Mouse (Mus musculus): Measurements from ENCODE around the gene Mlh3. TPM values are rescaled to one million over a fixed set of nuclear protein-coding genes. Genes with fewer than 3 reads are reported as not detected.
"Not testable (repeated sequence)": the region's sequence is repeated elsewhere in the genome, so short reads cannot be mapped to it uniquely, and the experiment has no call there.

Gene Mlh3
- total RNA-seq, 2 experiments from 2014 or later = 3.7 to 6.6 TPM

GRCm38 (mm10) chr12:85281756-85282155 lies 11.4 kb upstream of the Mlh3 start:
- ATAC-seq (ENCODE audit: poor library complexity, severe bottlenecking) = not testable (repeated sequence)

GRCm38 (mm10) chr12:85280845-85281651 lies 10.6 kb upstream of the Mlh3 start:
- ATAC-seq (ENCODE audit: poor library complexity, severe bottlenecking) = no peak

- ATAC-seq (ENCODE audit: poor library complexity, severe bottlenecking) = peak; percentile 98
These were observed 9.9 kb upstream of the Mlh3 start for GRCm38 (mm10) chr12:85280105-85280844.

- ATAC-seq (ENCODE audit: poor library complexity, severe bottlenecking) = peak; percentile 11
These were observed 9.1 kb upstream of the Mlh3 start for GRCm38 (mm10) chr12:85279396-85280080.

- no peak for ATAC-seq (ENCODE audit: poor library complexity, severe bottlenecking)
These were observed 8.5 kb upstream of the Mlh3 start for GRCm38 (mm10) chr12:85278919-85279318.

- no peak for ATAC-seq (ENCODE audit: poor library complexity, severe bottlenecking)
These were observed 5.9 kb upstream of the Mlh3 start for GRCm38 (mm10) chr12:85276273-85276672.

- ATAC-seq (ENCODE audit: poor library complexity, severe bottlenecking) = no peak
These were observed 3.1 kb upstream of the Mlh3 start for GRCm38 (mm10) chr12:85273508-85273907.

- no peak for ATAC-seq (ENCODE audit: poor library complexity, severe bottlenecking)
These were observed 1.4 kb upstream of the Mlh3 start for GRCm38 (mm10) chr12:85271843-85272206.

- no peak for ATAC-seq (ENCODE audit: poor library complexity, severe bottlenecking)
These were observed 888 bp upstream of the Mlh3 start for GRCm38 (mm10) chr12:85271132-85271842.

- ATAC-seq (ENCODE audit: poor library complexity, severe bottlenecking) = no peak
These were observed 578 bp downstream of the Mlh3 start for GRCm38 (mm10) chr12:85269821-85270220.

- no peak for ATAC-seq (ENCODE audit: poor library complexity, severe bottlenecking)
These were observed 4.2 kb downstream of the Mlh3 start for GRCm38 (mm10) chr12:85266248-85266647.

- ATAC-seq (ENCODE audit: poor library complexity, severe bottlenecking) = no peak
These were observed 5.5 kb downstream of the Mlh3 start for GRCm38 (mm10) chr12:85264940-85265339.

- no peak for ATAC-seq (ENCODE audit: poor library complexity, severe bottlenecking)
These were observed 5.9 kb downstream of the Mlh3 start for GRCm38 (mm10) chr12:85264531-85264930.

GRCm38 (mm10) chr12:85263190-85263589 lies 7.2 kb downstream of the Mlh3 start:
- ATAC-seq (ENCODE audit: poor library complexity, severe bottlenecking) = no peak

GRCm38 (mm10) chr12:85262489-85262888 lies 7.9 kb downstream of the Mlh3 start:
- no peak for ATAC-seq (ENCODE audit: poor library complexity, severe bottlenecking)

- peak; percentile 87 for ATAC-seq (ENCODE audit: poor library complexity, severe bottlenecking)
These were observed 13.3 kb downstream of the Mlh3 start for GRCm38 (mm10) chr12:85257008-85257639.

GRCm38 (mm10) chr12:85256074-85256751 lies 14.2 kb downstream of the Mlh3 start:
- ATAC-seq (ENCODE audit: poor library complexity, severe bottlenecking) = peak; percentile 12; the same call in 1 of the 2 replicates

GRCm38 (mm10) chr12:85252083-85252482 lies 18.3 kb downstream of the Mlh3 start:
- ATAC-seq (ENCODE audit: poor library complexity, severe bottlenecking) = no peak

GRCm38 (mm10) chr12:85237553-85237952 lies 32.8 kb downstream of the Mlh3 start:
- ATAC-seq (ENCODE audit: poor library complexity, severe bottlenecking) = no peak

Measured in megakaryocyte, adult 5-6 weeks (primary cell).